Mouse (Mus musculus) left cerebral cortex, adult 18-20 months (tissue): ENCODE measurements at regions not wholly inside any gene's neighbourhood (a gene's known extent, or its start where the extent isn't known, plus 50 kb on each side); places are given as distances from the start of the nearest gene placed in this dataset.

ENCODE experiments used
- DNase-seq, 2 experiments: peaks; one replicate each; pipeline ENCODE4 v3.0.0; 2021 to 2022; ENCODE audit warnings: low spot score in 2 of 2, mixed read lengths in 1 of 2

DNA sequence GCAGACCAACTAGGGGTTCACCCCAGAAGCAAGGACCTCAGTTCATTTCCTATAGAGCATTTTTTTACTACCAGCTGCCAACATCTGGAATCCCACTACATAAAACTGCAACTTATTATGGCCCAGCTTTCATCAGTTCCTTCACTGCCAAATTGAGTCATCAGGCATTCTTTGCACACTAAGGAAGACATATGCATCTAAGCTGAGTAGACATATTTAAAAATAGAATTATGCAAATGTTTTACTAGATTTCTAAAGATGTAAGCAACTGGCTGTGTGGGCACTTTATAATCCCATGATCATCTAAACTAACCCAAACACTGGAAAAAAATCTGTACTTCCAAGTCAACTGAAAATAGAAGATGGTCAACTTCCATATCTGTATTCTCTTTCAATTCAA, 415.9 kb upstream of the Rarb start:
- DNase-seq, result no peak

DNA sequence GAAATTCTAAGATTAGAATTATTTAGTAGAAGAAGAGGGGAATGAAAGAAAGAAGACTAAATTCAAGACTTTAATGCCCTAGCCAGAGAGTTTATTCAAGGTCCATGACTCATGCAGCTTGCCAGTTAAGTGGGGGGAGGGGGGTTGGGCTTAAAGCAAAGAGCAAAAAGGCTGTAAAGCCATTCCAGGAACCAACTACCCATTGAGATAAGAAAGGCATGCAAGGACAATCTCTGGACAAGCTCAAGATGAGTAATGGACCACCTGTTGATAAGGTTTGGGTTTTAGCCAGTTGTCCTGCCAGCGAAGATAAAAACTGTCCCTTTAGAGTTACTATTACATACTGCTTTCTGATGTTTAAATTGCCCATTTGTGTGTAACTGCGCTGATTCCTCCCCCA, 392.5 kb upstream of the Rarb start:
- no peak for DNase-seq

DNA sequence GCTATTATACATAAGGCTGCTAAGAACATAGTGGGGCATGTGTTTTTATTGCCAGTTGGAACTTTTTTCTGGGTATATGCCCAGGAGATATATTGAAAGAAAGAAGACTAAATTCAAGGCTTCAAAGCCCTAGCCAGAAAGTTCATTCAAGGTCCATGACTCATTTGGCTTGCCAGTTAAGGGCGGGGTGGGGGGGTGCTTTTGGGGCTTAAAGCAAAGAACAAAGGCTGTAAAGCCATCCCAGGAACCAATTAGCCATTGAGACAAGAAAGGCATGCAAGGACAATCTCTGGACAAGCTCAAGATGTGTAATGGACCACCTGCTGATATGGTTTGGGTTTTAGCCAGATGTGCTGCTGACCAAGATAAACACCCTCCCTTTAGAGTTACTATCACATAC, 386.7 kb upstream of the Rarb start:
- no peak for DNase-seq

DNA sequence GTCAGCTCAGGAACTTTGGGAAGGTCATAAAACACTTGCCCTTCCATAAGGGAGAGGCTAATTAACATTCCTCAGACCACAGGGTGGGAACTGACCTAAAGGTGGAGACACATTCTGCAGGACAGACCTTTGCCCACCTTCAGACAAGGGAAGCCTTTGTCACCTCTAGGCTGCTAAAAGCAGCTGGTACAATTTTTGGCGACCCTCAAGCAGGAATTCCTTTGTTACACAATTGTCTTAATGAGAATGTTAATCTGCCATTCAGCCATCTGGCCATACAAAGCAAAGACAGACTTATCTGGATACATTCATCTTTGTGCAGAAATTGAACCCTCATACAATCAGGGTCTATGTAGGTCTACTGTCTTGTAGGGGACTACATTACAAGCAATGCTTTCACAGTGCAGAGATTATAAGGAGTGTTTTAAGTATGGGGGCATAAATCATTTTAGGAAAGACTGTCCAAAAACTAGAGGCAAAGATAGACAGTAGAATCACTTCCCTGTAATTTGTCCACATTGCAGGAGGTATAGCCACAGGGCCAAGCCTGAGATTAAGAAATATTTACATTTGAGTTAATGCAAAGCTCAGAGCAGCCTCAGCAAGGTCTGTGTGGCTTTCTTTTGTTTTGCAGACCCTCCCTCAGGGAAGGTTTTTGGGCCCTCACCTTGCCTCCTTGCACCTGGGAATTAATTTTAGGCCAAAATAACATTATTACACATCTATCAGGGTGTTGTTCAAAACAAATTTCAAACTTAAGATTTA, 384.5 kb upstream of the Rarb start:
- no peak for DNase-seq

DNA sequence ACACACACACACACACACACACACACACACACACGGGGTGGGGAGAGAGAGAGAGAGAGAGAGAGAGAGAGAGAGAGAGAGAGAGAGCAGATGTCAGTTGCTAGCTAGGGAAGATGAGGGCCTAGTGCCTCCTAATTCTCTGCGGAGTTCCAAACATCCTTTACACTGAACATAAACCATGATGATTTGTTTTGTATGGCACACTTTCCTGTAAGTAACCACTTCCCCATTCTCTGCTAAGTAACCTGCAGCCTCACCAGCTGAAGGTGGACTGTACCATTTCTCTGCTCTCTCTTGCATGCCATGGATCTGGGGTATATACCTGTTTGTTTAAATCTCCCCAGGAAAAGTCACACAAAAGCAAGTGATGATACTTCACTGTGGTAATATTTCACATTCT, 374.0 kb upstream of the Rarb start:
- no peak for DNase-seq

DNA sequence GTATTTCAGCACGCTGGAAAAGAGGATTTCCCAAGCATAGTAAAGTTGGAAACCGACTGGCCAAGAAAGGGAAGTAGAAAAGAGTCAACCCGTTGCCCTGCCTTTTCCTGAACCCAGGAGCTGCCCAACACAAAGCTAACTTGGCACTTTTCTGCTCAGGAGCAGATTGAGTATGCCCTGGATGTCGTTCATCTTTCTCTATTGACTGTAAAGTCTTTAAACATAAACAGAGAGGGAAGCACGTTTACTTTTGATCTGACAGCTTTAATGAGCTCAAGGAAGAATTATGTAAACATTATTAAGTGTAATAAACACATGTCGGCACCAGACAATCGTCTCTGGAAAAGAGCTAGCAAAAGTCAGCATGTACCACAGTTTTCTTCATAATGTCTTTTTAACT, 354.3 kb upstream of the Rarb start:
- DNase-seq, result no peak

DNA sequence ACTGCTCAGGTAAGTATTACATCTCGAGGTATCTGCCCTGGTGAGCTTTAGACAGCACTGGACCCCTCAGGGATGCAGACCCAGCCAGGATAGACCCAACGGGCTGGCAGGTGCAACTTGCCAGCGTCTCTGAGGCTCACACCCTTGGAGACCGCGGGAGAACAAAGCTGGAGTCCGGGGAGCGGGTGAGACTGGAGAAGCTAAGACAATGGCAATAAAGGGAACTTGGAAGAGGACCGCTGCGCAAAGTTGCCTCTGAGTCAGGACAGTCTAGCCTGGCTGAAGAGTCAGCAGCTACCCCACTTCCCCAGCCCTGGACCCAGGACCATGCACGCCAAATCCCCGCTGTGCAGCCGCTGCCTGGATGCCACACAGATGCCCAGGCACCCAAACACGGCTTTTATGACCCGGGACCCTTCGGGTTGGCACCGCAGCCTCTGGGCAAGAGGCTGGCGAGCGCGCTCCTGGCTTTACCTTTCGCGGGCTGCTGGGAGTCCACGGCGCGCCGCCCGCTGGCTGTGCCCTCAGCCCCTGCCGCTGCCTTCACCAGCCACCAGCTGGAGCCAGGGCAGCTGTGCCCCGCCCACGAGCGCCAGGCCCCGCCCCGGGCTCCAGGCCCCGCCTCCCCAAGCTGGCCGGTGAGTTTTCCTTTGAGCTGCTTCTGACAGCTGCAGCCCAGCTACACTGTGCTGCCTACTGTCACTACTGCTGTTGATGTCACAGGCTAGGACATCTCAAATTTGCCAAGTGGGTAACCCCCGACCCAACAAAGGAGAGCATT, 353.6 kb upstream of the Rarb start:
- DNase-seq, result peak in 1 of 2 experiments; percentile 32

DNA sequence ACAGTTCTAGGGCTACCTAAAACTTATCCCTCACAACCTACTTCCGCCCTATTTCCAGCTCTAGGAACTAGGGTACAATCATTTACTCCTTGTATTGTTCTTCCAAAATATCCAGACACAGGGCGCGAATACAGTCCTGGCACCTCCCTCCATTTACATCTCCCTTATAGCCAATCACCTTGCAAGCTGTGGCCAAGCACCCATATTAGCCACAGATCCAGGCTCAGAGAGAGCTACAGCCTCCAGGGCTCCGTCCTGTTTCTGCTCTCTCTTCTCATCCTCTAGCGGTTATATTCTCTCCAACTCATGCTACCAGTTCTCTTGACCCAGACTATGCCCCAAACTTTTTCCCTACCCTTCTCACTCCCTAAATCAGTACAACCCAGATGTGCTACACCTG, 352.9 kb upstream of the Rarb start:
- DNase-seq, result no peak

DNA sequence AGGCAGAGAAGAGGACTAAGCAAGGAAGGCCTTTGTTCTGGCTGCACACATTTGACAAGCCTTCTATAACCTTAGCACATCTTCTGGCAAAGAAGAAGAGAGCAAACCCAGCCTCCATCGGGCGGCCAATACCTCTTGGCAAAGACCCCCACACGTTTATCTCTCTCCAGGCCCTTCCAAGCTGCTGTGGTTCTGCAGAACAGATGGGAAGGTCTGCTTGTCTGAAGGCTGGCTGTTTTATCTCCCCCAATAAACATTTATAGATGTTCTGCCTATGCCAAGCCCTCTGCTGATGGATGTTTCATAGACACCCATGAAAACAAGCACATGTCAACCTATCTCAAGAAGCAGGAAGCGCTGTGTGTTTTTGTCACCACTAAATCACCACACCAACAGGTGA, 339.4 kb upstream of the Rarb start:
- DNase-seq, result no peak

DNA sequence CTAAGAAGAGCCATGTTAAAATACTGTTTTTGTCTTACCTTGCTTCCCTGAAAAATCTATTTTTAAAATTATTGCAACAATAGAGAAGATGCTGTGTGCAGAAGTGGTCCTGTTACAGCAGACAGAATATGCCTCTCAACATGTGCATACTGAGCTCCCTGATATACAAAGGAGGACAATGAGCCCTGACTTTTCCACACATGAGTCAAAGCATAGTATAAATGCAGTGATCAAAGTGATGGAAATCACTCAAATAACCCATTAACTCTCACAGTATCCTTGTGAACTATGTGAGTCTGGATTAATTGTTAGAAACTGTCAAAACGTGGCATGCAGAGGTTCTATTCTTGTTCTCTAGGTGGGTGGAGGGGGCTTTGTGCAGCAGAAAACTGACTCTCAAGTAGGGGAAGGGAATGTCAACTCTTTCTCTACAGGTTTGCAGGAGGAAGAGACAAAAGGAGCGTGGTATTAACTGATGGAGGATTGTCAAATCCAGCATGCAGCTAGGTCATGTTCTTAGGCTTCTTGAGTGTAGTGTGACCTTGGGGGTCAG, 337.5 kb upstream of the Rarb start:
- no peak for DNase-seq

DNA sequence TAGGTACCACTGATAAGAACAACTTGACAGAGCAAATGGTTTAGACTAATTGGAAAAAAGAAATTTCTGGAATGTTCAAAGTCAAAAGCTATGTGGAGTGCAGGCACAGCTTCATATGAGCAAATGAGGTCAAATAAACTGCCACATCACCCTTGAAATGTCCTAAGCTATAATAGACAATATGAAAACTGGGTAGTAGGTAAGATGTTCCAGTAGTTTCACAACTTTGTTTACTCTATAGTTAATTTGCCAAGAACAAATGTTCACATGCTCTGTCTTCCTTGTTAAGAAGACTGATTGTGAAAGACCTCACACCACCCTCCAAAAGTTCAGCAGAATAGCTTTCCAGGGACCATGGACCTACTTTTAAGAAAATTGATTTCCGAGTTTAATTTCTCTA, 301.7 kb upstream of the Rarb start:
- no peak for DNase-seq

DNA sequence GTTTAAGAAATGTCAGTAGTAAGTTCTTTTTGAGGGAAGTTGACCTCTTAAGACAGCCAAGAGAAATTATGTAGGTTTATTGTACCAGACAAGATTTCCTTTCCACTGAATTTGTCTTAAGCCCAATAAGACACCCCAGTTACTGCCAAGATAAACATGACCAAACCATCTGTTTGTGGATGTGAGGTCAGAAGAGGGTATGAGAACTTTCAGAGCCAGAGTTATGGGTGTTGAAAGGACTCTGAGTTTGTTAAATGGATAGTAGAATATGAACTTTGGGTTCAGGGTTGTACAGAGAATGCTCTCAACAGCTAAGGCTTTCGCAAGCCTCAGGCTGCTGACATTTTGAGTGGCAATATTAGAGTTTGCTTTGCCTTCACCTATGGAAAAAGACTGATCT, 287.7 kb upstream of the Rarb start:
- no peak for DNase-seq

DNA sequence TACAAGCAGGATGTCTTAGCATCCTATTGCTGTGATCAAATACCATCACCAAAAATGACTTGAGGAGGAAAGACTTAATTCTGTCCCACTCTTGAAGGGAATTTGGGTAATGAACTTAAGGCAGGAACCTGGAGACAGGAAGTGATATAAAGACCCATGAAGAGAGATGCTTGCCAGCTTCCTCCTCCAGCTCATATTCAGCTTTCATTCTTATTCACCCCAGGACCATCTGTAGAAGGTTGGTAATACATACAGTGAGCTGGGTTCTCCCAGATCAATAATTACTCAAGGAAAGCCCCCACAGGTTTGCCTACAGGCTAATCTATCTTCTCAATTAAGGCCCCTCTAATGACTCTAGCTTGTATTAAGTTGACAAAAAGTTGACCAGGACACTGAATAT, 283.5 kb upstream of the Rarb start:
- DNase-seq, result no peak

DNA sequence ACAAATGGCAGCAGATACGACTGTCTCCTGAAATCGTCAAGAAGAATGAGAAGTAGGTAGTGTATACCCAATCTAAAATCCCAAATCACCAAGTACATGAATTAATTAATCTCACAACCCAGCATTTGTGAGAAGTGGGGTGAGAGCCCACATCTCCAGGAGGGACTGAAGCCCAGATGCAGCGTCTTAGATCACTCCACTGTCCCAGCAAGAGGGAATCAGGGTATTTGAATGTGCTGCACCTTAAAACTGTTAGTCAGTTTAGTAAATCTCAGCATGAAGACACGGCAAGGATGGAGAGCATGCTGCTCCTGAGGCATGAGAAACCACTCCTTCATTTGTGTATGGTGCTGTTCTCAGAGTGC, 271.6 kb upstream of the Rarb start:
- no peak for DNase-seq

DNA sequence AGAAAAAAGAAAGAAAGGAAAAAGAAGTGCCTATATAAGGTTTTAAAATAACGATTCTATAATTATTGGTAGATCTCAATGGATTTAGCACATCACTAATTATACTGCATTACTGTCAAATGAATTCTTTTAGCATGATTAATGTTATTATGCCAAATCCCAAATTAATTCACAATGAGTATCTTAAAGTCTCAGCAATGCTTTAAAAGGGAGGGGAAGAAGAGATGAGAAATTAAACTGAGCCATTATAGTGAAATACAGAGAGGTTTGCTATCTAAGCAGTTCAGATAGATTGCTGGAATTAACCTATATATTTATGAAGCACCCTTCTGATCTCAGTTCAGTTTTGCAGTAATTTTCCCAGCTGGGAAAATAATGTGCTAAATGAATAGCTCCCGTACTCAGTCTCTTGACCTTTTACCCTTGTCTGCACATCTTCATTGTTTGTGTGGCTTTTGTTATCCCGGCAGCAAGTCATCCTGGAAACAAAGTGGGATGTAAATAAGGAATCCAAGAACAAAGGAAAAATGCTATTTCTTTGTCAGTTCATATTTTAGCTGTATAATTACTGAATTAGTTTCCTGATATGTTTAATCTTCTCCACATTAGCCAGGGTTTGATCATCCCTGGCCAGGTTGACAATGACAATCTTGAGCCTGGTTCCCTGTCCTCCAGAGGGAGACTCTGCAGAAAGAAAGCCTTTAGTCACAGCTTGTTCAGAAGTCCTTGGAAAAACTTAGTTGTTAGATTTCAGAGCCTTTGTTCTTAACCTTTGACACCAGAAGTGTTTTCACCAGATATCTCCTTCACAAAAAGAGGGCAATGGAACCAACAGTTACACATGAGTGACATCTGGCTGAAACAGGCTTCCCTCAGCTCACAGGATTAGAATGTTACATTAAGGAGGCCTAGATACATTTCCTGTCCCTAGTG, 270.9 kb upstream of the Rarb start:
- DNase-seq, result no peak

DNA sequence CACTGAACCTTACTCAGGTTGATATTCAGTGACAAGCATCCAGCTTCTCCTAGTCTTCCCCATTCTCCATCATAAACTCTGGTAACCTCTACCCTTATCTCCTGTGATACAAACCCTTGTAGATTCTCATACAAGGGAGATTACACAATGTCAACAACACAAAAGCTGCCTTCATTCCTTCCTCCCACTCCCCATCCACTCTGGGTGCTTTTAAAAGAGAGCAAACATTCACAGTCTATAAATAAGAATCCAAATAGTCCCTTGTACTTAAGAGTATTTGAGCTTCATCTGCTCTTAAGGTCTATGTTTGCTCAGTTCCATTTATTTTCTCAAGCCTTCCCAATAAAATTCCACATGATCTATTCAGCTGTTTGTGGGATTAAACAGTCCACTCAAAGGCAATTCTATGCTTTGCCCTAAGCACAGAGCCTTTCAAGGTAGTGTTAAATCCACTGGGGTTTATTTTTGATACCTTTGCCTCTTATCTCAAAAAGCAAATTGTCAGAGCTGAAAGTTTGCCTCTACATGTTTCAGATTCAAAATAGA, 270.2 kb upstream of the Rarb start:
- DNase-seq, result no peak

DNA sequence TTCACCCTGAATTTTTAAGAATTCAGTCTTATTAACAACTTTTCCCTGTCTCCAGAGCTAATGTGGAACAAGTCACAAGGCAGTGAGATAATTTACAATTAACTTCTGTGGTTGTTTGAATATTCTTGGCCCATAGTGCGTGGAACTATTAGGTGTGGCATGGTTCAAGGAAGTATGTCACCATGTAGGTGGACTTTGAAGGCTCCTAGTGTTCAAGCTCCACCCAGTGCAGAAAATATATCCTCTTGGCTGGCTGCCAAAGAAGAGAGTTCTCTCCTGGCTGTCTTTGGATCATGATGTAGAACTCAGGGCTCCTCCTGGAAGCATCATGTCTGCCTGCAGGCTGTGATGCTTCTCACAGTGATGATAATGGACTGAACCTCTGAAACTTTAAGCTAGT, 268.9 kb upstream of the Rarb start:
- no peak for DNase-seq

DNA sequence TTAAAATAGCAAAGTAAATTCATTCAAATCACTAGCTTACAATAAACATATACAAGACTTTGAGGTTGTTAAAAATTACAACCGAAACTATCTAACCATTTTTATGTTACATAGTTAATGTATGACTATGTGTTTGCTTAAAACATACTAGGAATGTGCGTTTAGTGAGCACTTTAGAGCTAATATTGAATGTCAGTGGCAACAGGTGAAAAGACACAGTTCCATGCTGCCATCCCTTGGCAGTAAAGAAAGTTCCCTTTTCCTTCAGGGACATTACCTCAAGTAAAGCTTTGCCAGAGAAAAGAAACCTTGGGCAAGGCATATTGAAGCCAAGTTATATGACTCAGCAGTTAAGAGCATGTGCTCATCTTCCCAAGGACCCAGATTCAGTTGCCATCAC, 265.0 kb upstream of the Rarb start:
- no peak for DNase-seq

DNA sequence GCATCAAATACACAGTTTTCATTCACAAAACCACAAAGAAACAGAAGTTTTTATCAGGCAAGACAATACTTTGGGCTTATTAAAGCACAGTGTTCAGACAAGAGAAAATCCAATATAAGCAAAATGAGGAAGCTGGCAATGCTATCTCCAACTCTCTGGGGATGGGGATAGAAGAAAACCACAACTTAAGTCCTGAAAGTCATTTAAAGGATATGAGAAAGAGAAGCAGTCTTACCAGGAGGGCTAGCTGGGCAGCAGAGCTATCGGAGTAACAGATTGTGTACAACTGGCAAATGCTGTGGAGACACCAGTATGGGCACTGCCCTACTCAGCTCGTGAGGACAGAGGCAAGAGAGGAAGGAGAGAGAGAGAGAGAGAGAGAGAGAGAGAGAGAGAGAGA, 262.9 kb upstream of the Rarb start:
- no peak for DNase-seq

DNA sequence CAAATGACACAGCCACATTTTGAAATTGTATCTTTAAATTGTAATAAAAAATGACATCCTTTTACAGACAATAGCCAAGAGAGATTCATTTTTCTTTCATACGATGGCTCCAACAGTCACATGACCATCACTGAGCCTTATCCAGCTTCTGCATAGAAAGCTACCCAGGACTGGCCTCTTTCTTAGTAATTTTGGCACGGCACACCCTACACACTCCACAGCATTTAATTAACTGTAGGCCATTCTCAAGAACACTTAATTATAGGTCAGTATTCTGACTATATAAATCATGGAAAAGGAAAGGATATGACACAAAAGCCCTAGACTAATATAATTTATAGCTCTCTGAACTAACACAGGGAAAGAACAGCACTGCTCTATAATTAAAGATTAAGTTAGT, 260.6 kb upstream of the Rarb start:
- no peak for DNase-seq

DNA sequence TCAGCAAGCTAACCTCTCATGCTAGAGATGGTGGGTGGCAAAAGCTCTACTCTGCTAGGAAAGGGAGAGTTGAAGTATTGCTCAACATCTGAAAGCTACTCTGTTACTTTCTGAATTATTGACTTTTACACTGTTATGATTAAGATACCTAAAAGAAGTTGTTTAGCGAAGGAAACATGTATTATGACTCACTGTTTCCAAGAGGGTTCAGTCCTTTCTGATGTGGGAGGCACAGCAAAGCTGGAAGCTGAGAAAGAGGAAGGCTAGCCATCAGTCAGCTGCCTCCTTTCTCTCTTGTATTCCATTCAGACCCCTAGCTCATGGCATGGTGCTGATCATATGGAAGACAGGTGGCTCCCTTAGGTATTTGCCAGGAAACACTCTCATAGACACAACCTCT, 242.4 kb upstream of the Rarb start:
- DNase-seq, result no peak
